Mouse (Mus musculus) kidney, adult 2 months (tissue): ENCODE results near the gene Dydc1.

Experiments used
- CTCF ChIP-seq: fragments of 200-500 bp; conservative IDR thresholded peaks from 2 replicates; pipeline ENCODE4 v1.5.1; 2011; ENCODE audit warnings: low read depth, mild to moderate bottlenecking, control low read depth, low read length, moderate library complexity, mixed read lengths; ENCODE audit not compliant: insufficient read depth, insufficient read length
- POLR2A ChIP-seq: fragments of 200-500 bp; IDR thresholded peaks from one replicate; pipeline ENCODE4 v1.6.1; 2011; ENCODE audit warnings: low read depth, low read length, control low read depth

GRCm38 (mm10) chr14:41111031-41111668, 38.4 kb downstream of the Dydc1 start:
- TF ChIP-seq CTCF (no peak), POLR2A (no peak)
